In the genomic region with DNA sequence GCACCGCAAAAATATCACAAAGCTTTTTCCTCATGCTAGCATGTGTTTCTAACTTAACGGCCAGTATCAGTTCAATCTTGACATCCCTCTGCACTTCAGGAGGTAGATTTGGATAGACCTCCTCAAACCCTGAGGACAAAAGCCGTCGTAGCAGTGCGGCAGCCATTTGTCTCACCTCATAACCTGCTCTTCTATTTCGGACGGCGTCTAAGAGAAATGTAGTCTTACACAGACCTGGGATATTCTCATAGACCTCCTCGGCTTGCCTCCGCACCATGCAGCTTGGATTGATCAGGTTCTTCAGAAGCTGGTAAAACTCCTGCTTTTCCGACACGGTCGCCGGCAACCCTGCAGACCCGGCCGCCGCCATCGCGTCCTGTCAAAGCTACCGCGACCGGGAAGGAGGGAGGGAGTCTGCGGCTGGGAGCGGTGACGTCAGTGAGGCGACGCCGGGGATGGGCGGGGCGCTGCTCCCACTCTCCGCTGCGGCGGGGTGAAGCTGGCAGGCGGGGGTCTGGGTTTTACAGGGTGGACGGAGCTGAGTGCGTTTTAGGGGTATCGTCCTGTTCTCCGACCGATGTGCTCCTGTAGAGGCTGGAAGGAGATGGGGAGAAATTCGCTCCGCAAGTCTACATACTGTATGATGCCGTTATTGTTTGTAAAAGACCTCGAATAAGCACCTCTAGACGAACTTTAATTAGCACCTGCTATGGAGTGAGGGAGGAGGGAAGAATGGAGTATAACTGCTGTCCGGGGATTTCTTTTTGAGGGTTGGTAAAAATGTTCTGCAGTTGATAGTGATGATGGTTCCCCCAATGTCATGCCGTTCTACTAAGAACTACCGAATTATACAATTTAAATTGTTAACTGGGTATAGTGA, we compare ENCODE assay signal across 8 mouse cellular contexts. TPM values are rescaled to one million over a fixed set of nuclear protein-coding genes. Genes with fewer than 3 reads are reported as not detected.
DNase-seq lines count a peak whose midpoint lies in the region; ATAC-seq and TF ChIP-seq lines count a peak whose summit lies in the region.

Gene Ranbp6 (minus strand): TSS at position 394 of the 880 bp plus-strand sequence.

- WGBS in heart, embryonic 11.5 days (ENCODE audit: insufficient replicate concordance) = 1% methylated on average over 47 of the region's 47 CpGs
- WGBS in kidney, embryonic 16.5 days = under 1% methylated on average over 47 of the region's 47 CpGs
- WGBS in liver, adult 2 months = under 1% methylated on average over 47 of the region's 47 CpGs

- peak within 1 kb of the TSS; percentile 66 for H3K4me3 ChIP-seq in heart, embryonic 11.5 days (ENCODE audit: low read depth, low read length)
- H3K4me3 ChIP-seq in kidney, embryonic 16.5 days (ENCODE audit: low read length) = peak within 1 kb of the TSS; percentile 96
- peak within 1 kb of the TSS; percentile 81 for H3K4me3 ChIP-seq in liver, adult 2 months (ENCODE audit: insufficient read depth, low read depth, low read length)

- DNase-seq in CD4-positive helper T cell, adult 2 months (ENCODE audit: low read depth, low spot score) = peak; percentile 89
- DNase-seq in brain, embryonic 14.5 days (ENCODE audit: low read depth) = peak; percentile 96
- DNase-seq in liver, adult 2 months (ENCODE audit: extremely low read depth, low read depth, low spot score) = peak; percentile 64
- peak; percentile 88 to 89 for DNase-seq in spleen, postnatal 36 days (ENCODE audit: low spot score in 2 of 2)

- H3K27me3 ChIP-seq in heart, embryonic 11.5 days (ENCODE audit: control insufficient read depth, insufficient read depth, low read length) = no peaks in the 10 kb centered on the region
- H3K27me3 ChIP-seq in kidney, embryonic 16.5 days (ENCODE audit: insufficient read depth, low read length) = no peaks in the 10 kb centered on the region
- H3K27me3 ChIP-seq in liver, adult 2 months (ENCODE audit: control insufficient read depth, insufficient read depth, low read length) = no peaks in the 10 kb centered on the region

- TF ChIP-seq POLR2A in brain, embryonic 14.5 days (IDR thresholded peaks at IDR 0.05; ENCODE audit: borderline replicate concordance, extremely low read depth, insufficient read depth, insufficient read length, poor library complexity, severe bottlenecking) = peak; percentile 81; the same call in 1 of the 2 replicates
- peak; percentile 53; the same call in 1 of the 2 replicates for TF ChIP-seq POLR2A in liver, adult 2 months (IDR thresholded peaks at IDR 0.05; ENCODE audit: extremely low read depth, insufficient read depth, low read length)

- no peak for TF ChIP-seq CTCF in brain, embryonic 14.5 days (IDR thresholded peaks at IDR 0.05; ENCODE audit: borderline replicate concordance, extremely low read depth, insufficient read depth, insufficient read length)
- no peak for TF ChIP-seq CTCF in liver, adult 2 months (IDR thresholded peaks at IDR 0.05; ENCODE audit: low read depth, low read length)

- peak within 1 kb of the TSS; percentile 75 for H3K4me2 ChIP-seq in heart, embryonic 11.5 days
- peak within 1 kb of the TSS; percentile 78 for H3K4me2 ChIP-seq in kidney, embryonic 16.5 days (replicated peaks; ENCODE audit: low read depth, low read length)

- H3K4me1 ChIP-seq in heart, embryonic 11.5 days (ENCODE audit: control insufficient read depth, insufficient read depth, low read length) = peaks cover 8% of the 10 kb centered on the region
- H3K4me1 ChIP-seq in kidney, embryonic 16.5 days (ENCODE audit: insufficient read depth, low read length) = peaks cover 9% of the 10 kb centered on the region
- H3K4me1 ChIP-seq in liver, adult 2 months (ENCODE audit: control insufficient read depth, insufficient read depth, low read length) = peaks cover 8% of the 10 kb centered on the region; the same call in 1 of the 2 replicates

- peak; percentile 100 for ATAC-seq in erythroblast, adult 5-6 weeks (replicated peaks; ENCODE audit: low FRiP score, poor library complexity, severe bottlenecking)
- peak; percentile 88 for ATAC-seq in heart, embryonic 11.5 days (replicated peaks; ENCODE audit: insufficient number of reproducible peaks, low FRiP score, low TSS enrichment)
- ATAC-seq in kidney, embryonic 16.5 days (ENCODE audit: low FRiP score, low TSS enrichment) = peak; percentile 97
- peak; percentile 93 for ATAC-seq in monocyte, adult 5-6 weeks (replicated peaks; ENCODE audit: insufficient number of reproducible peaks, low FRiP score, low TSS enrichment, poor library complexity, severe bottlenecking)

- H3K9me3 ChIP-seq in heart, embryonic 11.5 days (replicated peaks; ENCODE audit: control insufficient read depth, low read length) = no peaks in the 10 kb centered on the region
- no peaks in the 10 kb centered on the region for H3K9me3 ChIP-seq in kidney, embryonic 16.5 days (ENCODE audit: low read length)

- H3K9ac ChIP-seq in heart, embryonic 11.5 days (ENCODE audit: low read depth, low read length) = peak within 1 kb of the TSS; percentile 78
- peak within 1 kb of the TSS; percentile 89 for H3K9ac ChIP-seq in kidney, embryonic 16.5 days (replicated peaks; ENCODE audit: low read length)
- peak within 1 kb of the TSS; percentile 82 for H3K9ac ChIP-seq in liver, adult 2 months (ENCODE audit: low read depth, low read length)

- peak within 1 kb of the TSS; percentile 54 for H3K27ac ChIP-seq in heart, embryonic 11.5 days (ENCODE audit: low read depth, low read length)
- H3K27ac ChIP-seq in kidney, embryonic 16.5 days (ENCODE audit: low read length) = peak within 1 kb of the TSS; percentile 25; the same call in 1 of the 2 replicates
- peak within 1 kb of the TSS; percentile 36 for H3K27ac ChIP-seq in liver, adult 2 months (replicated peaks; ENCODE audit: insufficient read depth, low read depth, low read length)

- H3K79me2 ChIP-seq in liver, adult 2 months (ENCODE audit: control insufficient read depth, insufficient read depth, low read length) = peaks cover 15% of the 10 kb centered on the region; the same call in 1 of the 2 replicates

- H3K36me3 ChIP-seq in heart, embryonic 11.5 days (ENCODE audit: control insufficient read depth, insufficient read depth, low read length) = peaks cover 14% of the 10 kb centered on the region
- peaks cover 12% of the 10 kb centered on the region for H3K36me3 ChIP-seq in kidney, embryonic 16.5 days (ENCODE audit: insufficient read depth, low read length)
- peaks cover 7% of the 10 kb centered on the region; the same call in 1 of the 2 replicates for H3K36me3 ChIP-seq in liver, adult 2 months (ENCODE audit: control insufficient read depth, insufficient read depth, low read length)

RNA-seq across cellular contexts. Expression of gene Ranbp6, which starts in this region (rescaled TPM):
- polyA plus RNA-seq in brain, embryonic 14.5 days (2012; rRNA removed) = 14.2 and 21.6 TPM in 2 replicates
- total RNA-seq in erythroblast, adult 5-6 weeks (2015; ENCODE audit: low replicate concordance) = 4.8 TPM in 2 replicates
- total RNA-seq in erythroblast, adult 5-6 weeks (2017; ENCODE audit: low replicate concordance) = 5.9 and 9.5 TPM in 2 replicates
- 16.8 and 23.8 TPM in 2 replicates for polyA plus RNA-seq in heart, embryonic 11.5 days (2014; fragmentation: Nextera tagmentation; extraction: Ambion mirVana)
- 17.9 and 18.2 TPM in 2 replicates for polyA plus RNA-seq in kidney, embryonic 16.5 days (2015; fragmentation: Nextera tagmentation; extraction: Ambion mirVana)
- 8.6 and 11.1 TPM in 2 replicates for total RNA-seq in liver, adult 2 months (2014; rRNA removed)
- 1.6 and 1.8 TPM in 2 replicates for polyA plus RNA-seq in liver, adult 2 months (2012; rRNA removed)
- total RNA-seq in monocyte, adult 5-6 weeks (2017) = 33.0 to 35.8 TPM (median 33.5 TPM) in 3 replicates

Comparison
In these comparisons a context has a peak if more than half of its experiments do, and no peak if none do; other contexts are left out.
1. Peak in every context shown above with its lines: DNase-seq, ATAC-seq, H3K4me3 ChIP-seq and H3K27ac ChIP-seq.